Mouse (Mus musculus) E14TG2a.4 (cell line): ENCODE measurements around the gene Scoc.

Experiments used
- CTCF ChIP-seq: conservative IDR thresholded peaks from 2 replicates; pipeline ENCODE4 v1.5.1; 2014; ENCODE audit warnings: low read length
- NANOG ChIP-seq: IDR thresholded peaks from 2 replicates; pipeline ENCODE4 v1.6.1; 2014; ENCODE audit warnings: borderline replicate concordance, low read length, mixed read lengths
- POU5F1 ChIP-seq: IDR thresholded peaks from 2 replicates; pipeline ENCODE4 v1.6.1; 2014; ENCODE audit warnings: low read length, borderline replicate concordance

DNA sequence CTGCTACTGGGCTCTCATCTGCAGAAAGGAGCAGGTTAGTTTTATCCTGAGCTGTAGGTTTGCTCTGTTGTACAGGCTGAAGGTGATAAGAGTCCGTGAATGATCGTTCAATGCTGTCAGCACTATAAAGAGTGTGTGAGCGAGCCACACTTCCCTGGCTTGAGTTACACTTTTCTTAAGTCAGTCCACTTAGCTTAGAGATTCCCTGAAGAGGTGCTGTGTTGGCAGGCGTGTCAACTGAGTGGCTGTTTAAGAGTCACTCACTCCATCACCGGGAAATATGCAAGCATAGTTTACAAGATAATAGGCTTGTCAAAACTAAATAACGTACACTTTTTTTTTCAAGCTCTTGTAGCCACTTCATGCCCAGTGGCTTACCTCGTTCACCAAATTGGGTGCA is 31.2 kb downstream of the Scoc start:
- TF ChIP-seq CTCF (no peak), POU5F1 (no peak), NANOG (no peak)
